Mouse (Mus musculus) small intestine, adult 2 months (tissue): Measurements from ENCODE around the gene Swsap1.

Experiments
- CTCF ChIP-seq: fragments of 200-500 bp; IDR thresholded peaks from 2 replicates; pipeline ENCODE4 v1.5.1; 2012; ENCODE audit warnings: low read depth, mild to moderate bottlenecking, control low read depth, inconsistent platforms, low read length, moderate library complexity, mixed read lengths; ENCODE audit not compliant: insufficient replicate concordance, insufficient read length; ENCODE audit errors: extremely low read depth
- POLR2A ChIP-seq: fragments of 200-500 bp; IDR thresholded peaks from 2 replicates; pipeline ENCODE4 v1.6.1; 2012; ENCODE audit warnings: low read depth, mild to moderate bottlenecking, control low read depth, inconsistent platforms, low read length, moderate library complexity

DNA sequence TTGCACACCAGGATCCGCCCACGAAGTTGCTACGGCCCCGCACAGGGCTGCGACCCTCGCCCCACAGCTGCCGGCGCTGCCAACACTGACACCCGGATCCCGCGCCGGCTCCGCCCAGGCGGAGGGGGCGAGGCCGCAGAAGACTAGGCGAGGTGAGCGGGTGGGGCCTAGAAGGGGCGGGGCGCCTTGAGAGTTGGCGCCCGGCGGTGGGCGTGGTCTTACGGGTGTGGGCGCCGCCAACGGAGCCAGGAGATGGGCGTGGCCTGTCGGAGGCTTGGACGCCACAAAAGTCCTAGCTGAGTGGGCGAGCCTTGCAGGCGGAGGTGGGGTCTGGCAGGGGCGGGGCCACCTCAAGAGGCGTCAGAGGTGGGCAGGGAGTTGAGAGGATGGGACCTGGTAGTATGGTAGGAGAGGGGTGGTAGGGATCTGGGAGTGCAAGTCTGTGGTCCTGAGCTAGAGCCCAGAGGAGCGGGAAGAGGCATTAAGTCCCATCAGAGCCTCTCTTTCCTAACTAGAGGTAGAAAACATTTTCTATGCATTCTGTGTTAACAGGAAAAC is 37.4 kb upstream of the Swsap1 start, which contains the start of gene Rab3d:
- TF ChIP-seq POLR2A (peak; percentile 11; the same call in 1 of the 2 replicates), CTCF (no peak)
